Mouse (Mus musculus): ENCODE measurements at regions not wholly inside any gene's neighbourhood (a gene's known extent, or its start where the extent isn't known, plus 50 kb on each side); places are given as distances from the start of the nearest gene placed in this dataset.

DNA sequence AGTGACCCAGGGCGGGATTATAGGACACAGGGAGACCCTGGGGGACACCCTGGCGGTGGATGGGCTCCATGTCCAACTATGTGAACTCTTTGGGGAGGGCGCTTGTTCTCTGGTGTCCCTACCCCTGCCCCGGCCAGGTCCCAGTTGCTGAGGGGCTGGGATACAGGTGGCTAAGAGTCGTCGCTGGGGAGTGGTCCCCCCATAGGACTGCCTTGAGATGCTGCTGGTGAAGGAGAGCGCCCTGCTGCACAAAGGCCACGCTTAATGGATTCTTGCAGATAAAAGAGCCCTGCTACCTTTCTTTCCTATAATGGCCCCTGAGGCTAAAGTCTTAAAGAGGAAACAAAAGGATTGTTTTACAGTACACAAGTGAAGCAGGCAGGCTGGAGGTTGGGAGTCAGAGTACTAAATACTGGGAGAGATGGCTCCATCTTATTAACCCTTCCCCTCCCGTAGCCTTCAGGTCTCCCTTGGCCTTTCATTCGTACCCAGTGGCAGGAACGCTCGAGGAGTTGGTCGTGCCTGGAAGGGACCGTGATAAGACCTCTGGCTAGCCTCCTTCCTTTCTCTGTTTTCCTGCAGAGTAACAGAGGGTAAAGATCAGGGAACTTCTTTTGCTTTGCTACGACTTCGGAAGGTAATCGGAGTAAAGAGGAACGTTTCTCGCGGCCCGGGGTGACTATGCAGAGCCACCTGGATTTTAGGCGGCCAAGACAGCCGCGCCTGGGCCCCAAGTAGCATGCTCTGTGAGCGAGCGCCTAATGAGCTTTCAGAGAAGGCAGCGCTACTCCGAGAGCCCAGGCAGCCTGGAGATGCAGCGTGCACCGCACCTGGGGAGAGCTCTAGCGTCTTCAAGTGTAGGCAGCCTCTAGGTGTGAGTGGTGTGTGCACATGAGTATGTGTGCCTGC lies 682.9 kb upstream of the Car8 start:
- intact Hi-C loops (cut with DNase I): no loop called here

DNA sequence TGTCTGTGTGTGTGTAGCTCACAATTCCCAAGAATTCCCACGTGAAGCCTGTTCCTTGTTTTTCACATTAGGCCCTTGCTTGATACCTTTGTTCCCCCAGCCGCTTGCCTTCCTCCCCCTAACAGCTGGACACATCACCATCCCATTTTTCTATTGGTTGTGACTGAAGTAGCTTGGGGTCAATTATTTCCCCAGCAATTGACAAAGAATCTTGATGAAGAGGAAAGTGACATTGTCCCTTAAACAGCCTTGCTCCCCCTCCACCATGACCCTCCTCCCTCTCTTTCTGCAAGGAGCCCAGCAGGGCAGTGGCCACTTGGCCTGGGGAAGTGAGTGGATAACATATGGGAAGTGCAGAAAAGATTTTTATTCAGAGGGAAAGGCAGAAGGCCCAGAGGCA lies 681.5 kb upstream of the Car8 start:
- intact Hi-C loops (cut with DNase I): no loop called here

DNA sequence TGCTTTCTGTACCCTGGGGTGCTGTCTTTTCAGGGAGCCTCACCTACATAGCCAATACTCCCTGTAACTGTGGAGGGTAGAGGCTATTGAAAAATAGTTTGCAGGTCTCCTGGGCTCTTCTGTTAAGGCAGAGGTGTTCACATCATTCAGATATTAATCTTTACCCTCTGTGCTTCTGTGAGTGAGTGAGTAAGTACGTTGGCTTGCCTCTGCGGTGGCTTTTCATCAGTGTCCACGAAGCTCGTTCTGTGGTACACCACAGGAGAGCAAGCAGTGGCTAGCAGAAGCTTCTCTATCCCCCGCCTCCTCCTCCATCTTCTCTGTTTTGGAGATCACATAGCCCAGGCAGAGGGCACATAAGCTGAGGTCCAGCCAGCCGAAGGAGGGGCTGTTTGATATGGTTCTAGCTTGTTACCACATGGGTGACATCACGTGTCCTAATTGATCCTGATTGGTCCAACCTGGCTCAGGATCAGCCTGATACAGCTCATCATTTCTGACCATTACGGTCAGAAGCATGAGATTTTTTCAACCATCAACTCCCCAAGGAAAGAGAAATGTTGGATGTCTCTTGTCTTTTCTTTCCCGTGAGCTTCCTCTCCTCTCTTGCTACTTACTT lies 680.6 kb upstream of the Car8 start:
- intact Hi-C loops (cut with DNase I): no loop called here

Measured in adrenal gland (tissue).